Mouse (Mus musculus) hindbrain, embryonic 15.5 days (tissue): ENCODE results near the gene Egfl8. TPM values are rescaled to one million over a fixed set of nuclear protein-coding genes. Genes with fewer than 3 reads are reported as not detected.
A peak's percentile ranks its signal among the peaks of the same experiment; 100 is the strongest.

Experiments
- ATAC-seq: fragments of 200-750 bp; cut with Nextera tagmentation; 2 replicates; pipeline ENCODE4 v1.8.0; 2017; ENCODE audit warnings: low read depth, moderate number of reproducible peaks, moderate TSS enrichment; ENCODE audit not compliant: low FRiP score
- H3K27ac ChIP-seq: fragments of 300-500 bp; sonication (generic); replicated peaks from 2 replicates; pipeline ENCODE4 v1.5.1; 2015; ENCODE audit warnings: mild to moderate bottlenecking, inconsistent platforms
- H3K27me3 ChIP-seq: fragments of 300-500 bp; sonication (generic); 2 replicates; pipeline ENCODE4 v1.6.1; 2015; ENCODE audit warnings: control low read depth, inconsistent platforms
- H3K36me3 ChIP-seq: fragments of 300-500 bp; sonication (generic); 2 replicates; pipeline ENCODE4 v1.6.1; 2015; ENCODE audit warnings: control low read depth, inconsistent platforms
- H3K4me1 ChIP-seq: fragments of 300-500 bp; sonication (generic); replicated peaks from 2 replicates; pipeline ENCODE4 v1.6.1; 2015; ENCODE audit warnings: control low read depth, inconsistent platforms
- H3K4me2 ChIP-seq: fragments of 300-500 bp; sonication (generic); 2 replicates; pipeline ENCODE4 v1.6.1; 2015; ENCODE audit warnings: moderate library complexity, mild to moderate bottlenecking, inconsistent platforms
- H3K4me3 ChIP-seq: fragments of 300-500 bp; sonication (generic); 2 replicates; pipeline ENCODE4 v1.5.1; 2015; ENCODE audit warnings: mild to moderate bottlenecking, inconsistent platforms
- H3K9ac ChIP-seq: fragments of 300-500 bp; sonication (generic); 2 replicates; pipeline ENCODE4 v1.6.1; 2015; ENCODE audit warnings: inconsistent platforms
- H3K9me3 ChIP-seq: fragments of 300-500 bp; sonication (generic); 2 replicates; pipeline ENCODE4 v1.6.1; 2016; ENCODE audit warnings: control low read depth, inconsistent platforms
- WGBS: fragments of 180-500 bp; shearing (Covaris S2); methylation state at CpG from one replicate; pipeline ENCODE4 v1.1.7; 2015; 5-methylcytosine and 5-hydroxymethylcytosine counted together
- polyA plus RNA-seq: library from polyadenylated mRNA; unstranded; fragments of >200 nt; fragmentation: Nextera tagmentation; extraction: Ambion mirVana; gene quantifications from 2 replicates; pipeline ENCODE4 v1.2.1, GENCODE M21; 2015

The Egfl8 gene
- polyA plus RNA-seq, 1 experiment from 2014 or later, result 10.1 TPM

GRCm38 (mm10) chr17:34635671-34636070 lies 19.9 kb upstream of the Egfl8 start:
- 74% methylated on average over 2 of the region's 2 CpGs for WGBS
- Histone ChIP-seq H3K9me3 (no peaks in the 10 kb centered on the region), H3K4me2 (no peak overlapping the region), H3K4me3 (no peak overlapping the region), H3K36me3 (no peaks in the 10 kb centered on the region), H3K27ac (no peak overlapping the region), H3K9ac (no peak overlapping the region), H3K27me3 (peaks cover 13% of the 10 kb centered on the region), H3K4me1 (peaks cover 19% of the 10 kb centered on the region)
- ATAC-seq, result no peak

- WGBS, result 2% methylated on average over 26 of the region's 26 CpGs
- Histone ChIP-seq H3K36me3 (no peaks in the 10 kb centered on the region), H3K9me3 (no peaks in the 10 kb centered on the region), H3K27ac (no peak overlapping the region; the same call in 1 of the 2 replicates), H3K4me2 (peak overlapping the region; percentile 96), H3K4me1 (peaks cover 50% of the 10 kb centered on the region), H3K27me3 (peaks cover 13% of the 10 kb centered on the region), H3K4me3 (peak overlapping the region; percentile 85), H3K9ac (peak overlapping the region; percentile 40; the same call in 1 of the 2 replicates)
- ATAC-seq, result no peak
Observed at GRCm38 (mm10) chr17:34632261-34632691, 16.5 kb upstream of the Egfl8 start.

- Histone ChIP-seq H3K27me3 (peaks cover 13% of the 10 kb centered on the region), H3K4me2 (peak overlapping the region; percentile 96), H3K4me3 (peak overlapping the region; percentile 85), H3K9ac (peak overlapping the region; percentile 40), H3K27ac (no peak overlapping the region), H3K4me1 (peaks cover 52% of the 10 kb centered on the region), H3K9me3 (no peaks in the 10 kb centered on the region), H3K36me3 (no peaks in the 10 kb centered on the region)
- ATAC-seq, result no peak
- WGBS, result 6% methylated on average over 12 of the region's 12 CpGs
Observed at GRCm38 (mm10) chr17:34631647-34632046, 15.9 kb upstream of the Egfl8 start.

- Histone ChIP-seq H3K9ac (peak overlapping the region; percentile 50), H3K9me3 (no peaks in the 10 kb centered on the region), H3K27ac (no peak overlapping the region), H3K36me3 (no peaks in the 10 kb centered on the region), H3K27me3 (peaks cover 13% of the 10 kb centered on the region), H3K4me1 (peaks cover 60% of the 10 kb centered on the region), H3K4me2 (peak overlapping the region; percentile 96), H3K4me3 (peak overlapping the region; percentile 85)
- WGBS, result 2% methylated on average over 47 of the region's 48 CpGs
- no peak for ATAC-seq
Observed at GRCm38 (mm10) chr17:34630761-34631301, 15.1 kb upstream of the Egfl8 start.

GRCm38 (mm10) chr17:34629796-34630603 lies 14.2 kb upstream of the Egfl8 start:
- no peak for ATAC-seq
- Histone ChIP-seq H3K27ac (peak overlapping the region; percentile 94; the same call in 1 of the 2 replicates), H3K27me3 (peaks cover 13% of the 10 kb centered on the region), H3K4me1 (peaks cover 67% of the 10 kb centered on the region), H3K9me3 (no peaks in the 10 kb centered on the region), H3K9ac (peak overlapping the region; percentile 50), H3K36me3 (0 out of 2 replicates have a peak, but pooled peaks cover 4% of the 10 kb centered on the region), H3K4me2 (peak overlapping the region; percentile 96), H3K4me3 (peak overlapping the region; percentile 85)
- 13% methylated on average over 12 of the region's 12 CpGs for WGBS

GRCm38 (mm10) chr17:34629221-34629751 lies 13.5 kb upstream of the Egfl8 start, which contains the start of gene Prrt1:
Gene Prrt1, plus strand, starts transcription at chr17:34629533.
- Histone ChIP-seq H3K4me1 (peaks cover 67% of the 10 kb centered on the region), H3K27me3 (peaks cover 13% of the 10 kb centered on the region)
- 1% methylated on average over 16 of the region's 16 CpGs for WGBS

GRCm38 (mm10) chr17:34628644-34628967 lies 12.8 kb upstream of the Egfl8 start:
- ATAC-seq, result no peak
- Histone ChIP-seq H3K4me1 (peaks cover 67% of the 10 kb centered on the region), H3K27ac (peak overlapping the region; percentile 94), H3K4me3 (peak overlapping the region; percentile 85), H3K36me3 (0 out of 2 replicates have a peak, but pooled peaks cover 6% of the 10 kb centered on the region), H3K9me3 (no peaks in the 10 kb centered on the region), H3K4me2 (peak overlapping the region; percentile 96), H3K9ac (peak overlapping the region; percentile 70; the same call in 1 of the 2 replicates), H3K27me3 (peaks cover 12% of the 10 kb centered on the region)
- 24% methylated on average over 5 of the region's 5 CpGs for WGBS

More at GRCm38 (mm10) chr17:34629221-34629751, 13.5 kb upstream of the Egfl8 start, which contains the start of gene Prrt1:
- 0 out of 2 replicates have a peak, but pooled peaks cover 4% of the 10 kb centered on the region for H3K36me3 ChIP-seq
- H3K27ac ChIP-seq, result peak within 1 kb of the TSS; percentile 94
- H3K9ac ChIP-seq, result peak within 1 kb of the TSS; percentile 70
- peak; percentile 29; the same call in 1 of the 2 replicates for ATAC-seq
- H3K4me2 ChIP-seq, result peak within 1 kb of the TSS; percentile 96
- H3K4me3 ChIP-seq, result peak within 1 kb of the TSS; percentile 85
- H3K9me3 ChIP-seq, result no peaks in the 10 kb centered on the region

GRCm38 (mm10) chr17:34627943-34628643 lies 12.3 kb upstream of the Egfl8 start, which contains the start of gene Ppt2:
Gene Ppt2, minus strand, starts transcription at chr17:34628510.
- Histone ChIP-seq H3K27ac (peak within 1 kb of the TSS; percentile 94), H3K9ac (peak within 1 kb of the TSS; percentile 70), H3K4me1 (peaks cover 67% of the 10 kb centered on the region), H3K36me3 (peaks cover 6% of the 10 kb centered on the region; the same call in 1 of the 2 replicates), H3K4me2 (peak within 1 kb of the TSS; percentile 96), H3K27me3 (peaks cover 7% of the 10 kb centered on the region), H3K9me3 (no peaks in the 10 kb centered on the region), H3K4me3 (peak within 1 kb of the TSS; percentile 85)
- ATAC-seq, result no peak
- 5% methylated on average over 29 of the region's 29 CpGs for WGBS

GRCm38 (mm10) chr17:34627093-34627942 lies 11.5 kb upstream of the Egfl8 start:
- Histone ChIP-seq H3K36me3 (peaks cover 13% of the 10 kb centered on the region; the same call in 1 of the 2 replicates), H3K4me3 (peak overlapping the region; percentile 85), H3K9me3 (no peaks in the 10 kb centered on the region), H3K27me3 (peaks cover 7% of the 10 kb centered on the region), H3K4me2 (peak overlapping the region; percentile 96), H3K4me1 (peaks cover 64% of the 10 kb centered on the region), H3K27ac (peak overlapping the region; percentile 94), H3K9ac (peak overlapping the region; percentile 70)
- WGBS, result under 1% methylated on average over 42 of the region's 45 CpGs
- ATAC-seq, result peak; percentile 81

- peaks cover 17% of the 10 kb centered on the region for H3K36me3 ChIP-seq
- H3K9me3 ChIP-seq, result no peaks in the 10 kb centered on the region
- H3K27me3 ChIP-seq, result peaks cover 5% of the 10 kb centered on the region
- H3K4me1 ChIP-seq, result peaks cover 58% of the 10 kb centered on the region
- WGBS, result under 1% methylated on average over 18 of the region's 18 CpGs
- peak overlapping the region; percentile 96 for H3K4me2 ChIP-seq
- peak overlapping the region; percentile 70 for H3K9ac ChIP-seq
- peak; percentile 24 for ATAC-seq
- H3K4me3 ChIP-seq, result peak overlapping the region; percentile 85
- H3K27ac ChIP-seq, result peak overlapping the region; percentile 94
Observed at GRCm38 (mm10) chr17:34626773-34627092, 11.0 kb upstream of the Egfl8 start.
